Mouse (Mus musculus) lung, embryonic 14.5 days (tissue): ENCODE measurements around the gene Jmy. TPM values are rescaled to one million over a fixed set of nuclear protein-coding genes. Genes with fewer than 3 reads are reported as not detected.

Experiments
- ATAC-seq: fragments of 200-750 bp; cut with Nextera tagmentation; 2 replicates; pipeline ENCODE4 v1.8.0; 2017; ENCODE audit warnings: mild to moderate bottlenecking, moderate TSS enrichment, moderate library complexity; ENCODE audit not compliant: insufficient read depth
- DNase-seq: peaks from one replicate; pipeline ENCODE4 v3.0.0-alpha.2; 2015
- H3K27ac ChIP-seq: fragments of 300-500 bp; sonication (generic); 2 replicates; pipeline ENCODE4 v1.5.1; 2014; ENCODE audit warnings: low read depth, mild to moderate bottlenecking, moderate library complexity
- H3K27me3 ChIP-seq: fragments of 300-500 bp; sonication (generic); 2 replicates; pipeline ENCODE4 v1.6.1; 2014; ENCODE audit warnings: low read length, control low read depth; ENCODE audit not compliant: insufficient read depth
- H3K36me3 ChIP-seq: fragments of 300-500 bp; sonication (generic); 2 replicates; pipeline ENCODE4 v1.6.1; 2014; ENCODE audit warnings: control low read depth; ENCODE audit not compliant: insufficient read depth
- H3K4me1 ChIP-seq: fragments of 300-500 bp; sonication (generic); 2 replicates; pipeline ENCODE4 v1.6.1; 2014; ENCODE audit warnings: antibody characterized with exemption, control low read depth; ENCODE audit not compliant: insufficient read depth
- H3K4me2 ChIP-seq: fragments of 300-500 bp; sonication (generic); 2 replicates; pipeline ENCODE4 v1.6.1; 2014; ENCODE audit warnings: mild to moderate bottlenecking
- H3K4me3 ChIP-seq: fragments of 300-500 bp; sonication (generic); 2 replicates; pipeline ENCODE4 v1.5.1; 2014; ENCODE audit warnings: low read depth, low read length
- H3K9ac ChIP-seq: fragments of 300-500 bp; sonication (generic); 2 replicates; pipeline ENCODE4 v1.6.1; 2014
- H3K9me3 ChIP-seq: fragments of 300-500 bp; sonication (generic); 2 replicates; pipeline ENCODE4 v1.6.1; 2016; ENCODE audit warnings: low read depth, low read length, control low read depth
- CTCF ChIP-seq: IDR thresholded peaks from 2 replicates; pipeline ENCODE4 v1.5.1; 2016; ENCODE audit warnings: antibody characterized with exemption, low read depth
- WGBS: fragments of 180-500 bp; shearing (Covaris S2); extraction: QIAGEN DNeasy Blood & Tissue Kit; methylation state at CpG from one replicate; pipeline ENCODE4 v1.1.7; 2014; 5-methylcytosine and 5-hydroxymethylcytosine counted together
- polyA plus RNA-seq: library from polyadenylated mRNA; unstranded; fragments of >200 nt; fragmentation: Nextera tagmentation; extraction: Ambion mirVana; gene quantifications from 2 replicates; pipeline ENCODE4 v1.2.1, GENCODE M21; 2014

Gene Jmy
- polyA plus RNA-seq: 6.6 and 7.9 TPM in 2 replicates

- DNase-seq: peak; percentile 91
- Histone ChIP-seq H3K4me3 (peak within 1 kb of the TSS; percentile 96), H3K4me1 (no peaks in the 10 kb centered on the region; the same call in 1 of the 2 replicates), H3K4me2 (peak within 1 kb of the TSS; percentile 94), H3K27me3 (no peaks in the 10 kb centered on the region), H3K9me3 (no peaks in the 10 kb centered on the region), H3K9ac (peak within 1 kb of the TSS; percentile 89), H3K36me3 (no peaks in the 10 kb centered on the region), H3K27ac (peak within 1 kb of the TSS; percentile 95)
- peak; percentile 90 for ATAC-seq
- no peak for TF ChIP-seq CTCF
- under 1% methylated on average over 105 of the region's 105 CpGs for WGBS
Observed at GRCm38 (mm10) chr13:93499167-93499972, at the start of gene Jmy. Jmy (minus strand) TSS chr13:93499808.

GRCm38 (mm10) chr13:93547641-93548040, 48.0 kb upstream of the Jmy start:
- no peaks in the 10 kb centered on the region for H3K9me3 ChIP-seq
- no peak for ATAC-seq
- H3K36me3 ChIP-seq: no peaks in the 10 kb centered on the region
- no peak overlapping the region for H3K27ac ChIP-seq
- no peak overlapping the region for H3K4me3 ChIP-seq
- no peak overlapping the region for H3K4me2 ChIP-seq
- no peak for TF ChIP-seq CTCF
- no peak for DNase-seq
- 69% methylated on average over 5 of the region's 5 CpGs for WGBS
- H3K27me3 ChIP-seq: no peaks in the 10 kb centered on the region
- no peaks in the 10 kb centered on the region for H3K4me1 ChIP-seq
- H3K9ac ChIP-seq: no peak overlapping the region

GRCm38 (mm10) chr13:93546011-93546410, 46.4 kb upstream of the Jmy start:
- ATAC-seq (no peak), DNase-seq (no peak)
- no peak overlapping the region for H3K4me3 ChIP-seq
- H3K4me2 ChIP-seq: no peak overlapping the region
- H3K27me3 ChIP-seq: no peaks in the 10 kb centered on the region
- H3K27ac ChIP-seq: no peak overlapping the region
- no peak for TF ChIP-seq CTCF
- H3K9me3 ChIP-seq: no peaks in the 10 kb centered on the region
- no peaks in the 10 kb centered on the region for H3K36me3 ChIP-seq
- H3K9ac ChIP-seq: no peak overlapping the region
- 55% methylated on average over 1 of the region's 1 CpGs for WGBS
- H3K4me1 ChIP-seq: no peaks in the 10 kb centered on the region

- DNase-seq: no peak
- H3K36me3 ChIP-seq: no peaks in the 10 kb centered on the region
- H3K4me2 ChIP-seq: no peak overlapping the region
- no peak overlapping the region for H3K9ac ChIP-seq
- H3K9me3 ChIP-seq: no peaks in the 10 kb centered on the region
- no peaks in the 10 kb centered on the region for H3K4me1 ChIP-seq
- no peak overlapping the region for H3K4me3 ChIP-seq
- no peak for TF ChIP-seq CTCF
- ATAC-seq: no peak
- H3K27me3 ChIP-seq: no peaks in the 10 kb centered on the region
- no peak overlapping the region for H3K27ac ChIP-seq
Observed at GRCm38 (mm10) chr13:93544274-93544673, 44.7 kb upstream of the Jmy start.

GRCm38 (mm10) chr13:93539311-93539710, 39.7 kb upstream of the Jmy start:
- Histone ChIP-seq H3K27me3 (no peaks in the 10 kb centered on the region), H3K4me3 (no peak overlapping the region), H3K36me3 (no peaks in the 10 kb centered on the region), H3K9me3 (no peaks in the 10 kb centered on the region), H3K4me1 (no peaks in the 10 kb centered on the region), H3K27ac (no peak overlapping the region), H3K4me2 (no peak overlapping the region), H3K9ac (no peak overlapping the region)
- ATAC-seq (no peak), DNase-seq (no peak)
- WGBS: 58% methylated on average over 4 of the region's 4 CpGs
- no peak for TF ChIP-seq CTCF

GRCm38 (mm10) chr13:93518753-93519319, 19.2 kb upstream of the Jmy start:
- Histone ChIP-seq H3K27me3 (no peaks in the 10 kb centered on the region), H3K4me2 (no peak overlapping the region), H3K27ac (no peak overlapping the region), H3K36me3 (no peaks in the 10 kb centered on the region), H3K4me3 (no peak overlapping the region), H3K9me3 (no peaks in the 10 kb centered on the region), H3K9ac (no peak overlapping the region), H3K4me1 (no peaks in the 10 kb centered on the region)
- no peak for ATAC-seq
- no peak for TF ChIP-seq CTCF
- WGBS: 64% methylated on average over 2 of the region's 2 CpGs
- no peak for DNase-seq

GRCm38 (mm10) chr13:93517223-93517622, 17.6 kb upstream of the Jmy start:
- no peak overlapping the region for H3K4me3 ChIP-seq
- DNase-seq (peak; percentile 49), ATAC-seq (peak; percentile 54; the same call in 1 of the 2 replicates)
- no peaks in the 10 kb centered on the region for H3K27me3 ChIP-seq
- no peaks in the 10 kb centered on the region for H3K36me3 ChIP-seq
- no peak overlapping the region for H3K9ac ChIP-seq
- no peaks in the 10 kb centered on the region for H3K9me3 ChIP-seq
- no peak for TF ChIP-seq CTCF
- H3K4me1 ChIP-seq: no peaks in the 10 kb centered on the region
- no peak overlapping the region for H3K4me2 ChIP-seq
- H3K27ac ChIP-seq: no peak overlapping the region
